Mouse (Mus musculus) neural tube, embryonic 10.5 days (tissue): ENCODE measurements around the gene Nfix.

Source experiments
- DNase-seq: peaks from one replicate; pipeline ENCODE4 v3.0.0-alpha.2; 2017; ENCODE audit warnings: low spot score; ENCODE audit errors: extremely low spot score

The Nfix gene

GRCm38 (mm10) chr8:84768343-84769095 lies 31.6 kb downstream of the Nfix start:
- DNase-seq, result no peak

- no peak for DNase-seq
Measured at GRCm38 (mm10) chr8:84767221-84767620, 32.9 kb downstream of the Nfix start.

GRCm38 (mm10) chr8:84766422-84766821 lies 33.7 kb downstream of the Nfix start:
- DNase-seq, result no peak

- DNase-seq, result no peak
Measured at GRCm38 (mm10) chr8:84765629-84766028, 34.5 kb downstream of the Nfix start.

- no peak for DNase-seq
Measured at GRCm38 (mm10) chr8:84764870-84765495, 35.2 kb downstream of the Nfix start.

- no peak for DNase-seq
Measured at GRCm38 (mm10) chr8:84764100-84764499, 36.0 kb downstream of the Nfix start.

GRCm38 (mm10) chr8:84760901-84761300 lies 39.2 kb downstream of the Nfix start:
- no peak for DNase-seq

GRCm38 (mm10) chr8:84760405-84760805 lies 39.7 kb downstream of the Nfix start:
- DNase-seq, result no peak

- no peak for DNase-seq
Measured at GRCm38 (mm10) chr8:84759718-84760117, 40.4 kb downstream of the Nfix start.

- DNase-seq, result no peak
Measured at GRCm38 (mm10) chr8:84759126-84759525, 41.0 kb downstream of the Nfix start.

- DNase-seq, result no peak
Measured at GRCm38 (mm10) chr8:84758308-84758707, 41.8 kb downstream of the Nfix start.

GRCm38 (mm10) chr8:84757501-84757900 lies 42.6 kb downstream of the Nfix start:
- no peak for DNase-seq

GRCm38 (mm10) chr8:84752734-84753582 lies 47.2 kb downstream of the Nfix start:
- DNase-seq, result no peak

- no peak for DNase-seq
Measured at GRCm38 (mm10) chr8:84749519-84749918, 50.6 kb downstream of the Nfix start.

GRCm38 (mm10) chr8:84745032-84745925 lies 54.9 kb downstream of the Nfix start:
- DNase-seq, result peak; percentile 73

GRCm38 (mm10) chr8:84743517-84744420 lies 56.4 kb downstream of the Nfix start:
- DNase-seq, result peak; percentile 72

GRCm38 (mm10) chr8:84743054-84743415 lies 57.1 kb downstream of the Nfix start:
- no peak for DNase-seq

- DNase-seq, result peak; percentile 77
Measured at GRCm38 (mm10) chr8:84742171-84743053, 57.7 kb downstream of the Nfix start.
